Mouse (Mus musculus): ENCODE measurements around the gene Doc2b.

- TF ChIP-seq CTCF (IDR thresholded peaks at IDR 0.05), result no peak
- TF ChIP-seq EP300 (IDR thresholded peaks at IDR 0.05), result no peak
These were observed 17.2 kb upstream of the Doc2b start for GRCm38 (mm10) chr11:75813085-75813484.

All from lung, postnatal 0 days (tissue).